Mouse (Mus musculus): Measurements from ENCODE around the gene Clcc1. TPM values are rescaled to one million over a fixed set of nuclear protein-coding genes. Genes with fewer than 3 reads are reported as not detected.

Gene Clcc1
- polyA plus RNA-seq, 1 experiment from 2014 or later, result 49.7 TPM

- Histone ChIP-seq H3K27ac (ENCODE audit: low read depth) (0 out of 2 replicates have a peak overlapping the region, but pooled peaks have one; percentile 86), H3K4me2 (ENCODE audit: low read depth, low read length) (peak overlapping the region; percentile 4; the same call in 1 of the 2 replicates), H3K27me3 (ENCODE audit: insufficient read depth, low read length) (no peaks in the 10 kb centered on the region), H3K36me3 (replicated peaks; ENCODE audit: insufficient read depth, low read length) (no peaks in the 10 kb centered on the region), H3K9ac (replicated peaks) (no peak overlapping the region), H3K9me3 (ENCODE audit: low read length) (no peaks in the 10 kb centered on the region), H3K4me3 (ENCODE audit: low read depth, low read length) (no peak overlapping the region), H3K4me1 (ENCODE audit: insufficient read depth) (peaks cover 17% of the 10 kb centered on the region)
- WGBS (ENCODE audit: insufficient replicate concordance), result 38% methylated on average over 3 of the region's 3 CpGs
- TF ChIP-seq CTCF (IDR thresholded peaks at IDR 0.05; ENCODE audit: low read depth) (no peak), EP300 (IDR thresholded peaks at IDR 0.05; ENCODE audit: low read depth) (no peak)
- DNase-seq, result no peak
- no peak for ATAC-seq
Observed at GRCm38 (mm10) chr3:108713065-108713675, 59.5 kb downstream of the Clcc1 start.

GRCm38 (mm10) chr3:108714837-108715236, 61.1 kb downstream of the Clcc1 start:
- H3K36me3 ChIP-seq (replicated peaks; ENCODE audit: insufficient read depth, low read length), result no peaks in the 10 kb centered on the region
- DNase-seq (peak; percentile 75), ATAC-seq (peak; percentile 95)
- H3K27ac ChIP-seq (ENCODE audit: low read depth), result peak overlapping the region; percentile 86
- peaks cover 24% of the 10 kb centered on the region for H3K4me1 ChIP-seq (ENCODE audit: insufficient read depth)
- 56% methylated on average over 4 of the region's 4 CpGs for WGBS (ENCODE audit: insufficient replicate concordance)
- H3K4me2 ChIP-seq (ENCODE audit: low read depth, low read length), result peak overlapping the region; percentile 46; the same call in 1 of the 2 replicates
- no peak overlapping the region for H3K4me3 ChIP-seq (ENCODE audit: low read depth, low read length)
- H3K27me3 ChIP-seq (ENCODE audit: insufficient read depth, low read length), result no peaks in the 10 kb centered on the region
- H3K9ac ChIP-seq (replicated peaks), result no peak overlapping the region
- H3K9me3 ChIP-seq (ENCODE audit: low read length), result no peaks in the 10 kb centered on the region
- no peak for TF ChIP-seq CTCF (IDR thresholded peaks at IDR 0.05; ENCODE audit: low read depth)
- TF ChIP-seq EP300 (IDR thresholded peaks at IDR 0.05; ENCODE audit: low read depth), result peak; percentile 63; the same call in 1 of the 2 replicates

DNA sequence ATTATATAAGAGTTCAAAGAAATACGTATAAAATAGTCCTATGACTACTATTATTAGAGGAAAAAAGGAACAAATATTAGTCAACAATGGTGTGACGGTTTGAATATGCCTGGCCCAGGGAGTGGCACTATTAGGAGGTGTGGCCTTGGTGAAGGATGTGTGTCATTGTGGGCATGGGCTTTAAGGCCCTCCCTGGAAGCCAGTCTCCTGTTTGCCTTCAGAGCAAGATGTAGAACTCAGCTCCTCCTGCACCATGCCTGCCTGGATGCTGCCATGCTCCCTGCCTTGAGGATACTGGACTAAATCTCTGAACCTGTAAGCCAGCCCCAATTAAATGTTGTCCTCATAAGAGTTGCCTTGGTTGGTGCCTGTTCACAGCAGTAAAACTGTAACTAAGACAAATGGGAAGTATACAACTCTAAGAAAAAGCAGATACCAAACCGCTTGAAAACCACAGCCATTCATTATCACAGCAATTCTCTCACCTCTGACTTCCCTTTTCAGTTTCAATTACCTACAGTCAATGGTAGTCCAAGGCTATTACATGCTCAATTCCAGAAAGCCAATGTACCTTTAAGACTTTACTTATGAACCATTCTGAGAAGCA, 64.3 kb downstream of the Clcc1 start:
- no peaks in the 10 kb centered on the region for H3K36me3 ChIP-seq (replicated peaks; ENCODE audit: insufficient read depth, low read length)
- H3K27me3 ChIP-seq (ENCODE audit: insufficient read depth, low read length), result no peaks in the 10 kb centered on the region
- peaks cover 32% of the 10 kb centered on the region for H3K4me1 ChIP-seq (ENCODE audit: insufficient read depth)
- H3K9ac ChIP-seq (replicated peaks), result no peak overlapping the region
- ATAC-seq (no peak), DNase-seq (no peak)
- H3K4me2 ChIP-seq (ENCODE audit: low read depth, low read length), result no peak overlapping the region
- WGBS (ENCODE audit: insufficient replicate concordance), result 45% methylated on average over 3 of the region's 3 CpGs
- H3K27ac ChIP-seq (ENCODE audit: low read depth), result peak overlapping the region; percentile 34; the same call in 1 of the 2 replicates
- no peak overlapping the region for H3K4me3 ChIP-seq (ENCODE audit: low read depth, low read length)
- no peaks in the 10 kb centered on the region for H3K9me3 ChIP-seq (ENCODE audit: low read length)
- no peak for TF ChIP-seq CTCF (IDR thresholded peaks at IDR 0.05; ENCODE audit: low read depth)
- no peak for TF ChIP-seq EP300 (IDR thresholded peaks at IDR 0.05; ENCODE audit: low read depth)

- WGBS (ENCODE audit: insufficient replicate concordance), result 64% methylated on average over 2 of the region's 2 CpGs
- Histone ChIP-seq H3K9ac (replicated peaks) (no peak overlapping the region), H3K9me3 (ENCODE audit: low read length) (no peaks in the 10 kb centered on the region), H3K4me1 (ENCODE audit: insufficient read depth) (peaks cover 31% of the 10 kb centered on the region), H3K36me3 (replicated peaks; ENCODE audit: insufficient read depth, low read length) (no peaks in the 10 kb centered on the region), H3K4me3 (ENCODE audit: low read depth, low read length) (no peak overlapping the region), H3K27ac (ENCODE audit: low read depth) (no peak overlapping the region), H3K27me3 (ENCODE audit: insufficient read depth, low read length) (no peaks in the 10 kb centered on the region), H3K4me2 (ENCODE audit: low read depth, low read length) (peak overlapping the region; percentile 11; the same call in 1 of the 2 replicates)
- no peak for TF ChIP-seq EP300 (IDR thresholded peaks at IDR 0.05; ENCODE audit: low read depth)
- no peak for TF ChIP-seq CTCF (IDR thresholded peaks at IDR 0.05; ENCODE audit: low read depth)
- ATAC-seq (no peak), DNase-seq (no peak)
Observed at GRCm38 (mm10) chr3:108719357-108719756, 65.6 kb downstream of the Clcc1 start.

- DNase-seq (no peak), ATAC-seq (no peak)
- Histone ChIP-seq H3K9ac (replicated peaks) (no peak overlapping the region), H3K27me3 (ENCODE audit: insufficient read depth, low read length) (no peaks in the 10 kb centered on the region), H3K36me3 (replicated peaks; ENCODE audit: insufficient read depth, low read length) (no peaks in the 10 kb centered on the region), H3K4me3 (ENCODE audit: low read depth, low read length) (no peak overlapping the region), H3K4me2 (ENCODE audit: low read depth, low read length) (peak overlapping the region; percentile 80), H3K27ac (ENCODE audit: low read depth) (no peak overlapping the region), H3K4me1 (ENCODE audit: insufficient read depth) (peaks cover 31% of the 10 kb centered on the region), H3K9me3 (ENCODE audit: low read length) (no peaks in the 10 kb centered on the region)
- TF ChIP-seq EP300 (IDR thresholded peaks at IDR 0.05; ENCODE audit: low read depth) (no peak), CTCF (IDR thresholded peaks at IDR 0.05; ENCODE audit: low read depth) (no peak)
- 51% methylated on average over 3 of the region's 3 CpGs for WGBS (ENCODE audit: insufficient replicate concordance)
Observed at GRCm38 (mm10) chr3:108719761-108720160, 66.0 kb downstream of the Clcc1 start.

GRCm38 (mm10) chr3:108721076-108721991, 67.6 kb downstream of the Clcc1 start:
- peak overlapping the region; percentile 89 for H3K4me3 ChIP-seq (ENCODE audit: low read depth, low read length)
- H3K9me3 ChIP-seq (ENCODE audit: low read length), result no peaks in the 10 kb centered on the region
- peak overlapping the region; percentile 89 for H3K9ac ChIP-seq (replicated peaks)
- H3K27ac ChIP-seq (ENCODE audit: low read depth), result peak overlapping the region; percentile 91
- WGBS (ENCODE audit: insufficient replicate concordance), result 1% methylated on average over 43 of the region's 44 CpGs
- H3K27me3 ChIP-seq (ENCODE audit: insufficient read depth, low read length), result no peaks in the 10 kb centered on the region
- peak; percentile 31 for ATAC-seq
- no peak for DNase-seq
- H3K4me1 ChIP-seq (ENCODE audit: insufficient read depth), result peaks cover 29% of the 10 kb centered on the region
- peak; percentile 49 for TF ChIP-seq CTCF (IDR thresholded peaks at IDR 0.05; ENCODE audit: low read depth)
- no peak for TF ChIP-seq EP300 (IDR thresholded peaks at IDR 0.05; ENCODE audit: low read depth)
- H3K36me3 ChIP-seq (replicated peaks; ENCODE audit: insufficient read depth, low read length), result no peaks in the 10 kb centered on the region
- H3K4me2 ChIP-seq (ENCODE audit: low read depth, low read length), result peak overlapping the region; percentile 80

Data from liver, postnatal 0 days (tissue).